Mouse (Mus musculus): ENCODE data around the gene Olfr1346.

DNA sequence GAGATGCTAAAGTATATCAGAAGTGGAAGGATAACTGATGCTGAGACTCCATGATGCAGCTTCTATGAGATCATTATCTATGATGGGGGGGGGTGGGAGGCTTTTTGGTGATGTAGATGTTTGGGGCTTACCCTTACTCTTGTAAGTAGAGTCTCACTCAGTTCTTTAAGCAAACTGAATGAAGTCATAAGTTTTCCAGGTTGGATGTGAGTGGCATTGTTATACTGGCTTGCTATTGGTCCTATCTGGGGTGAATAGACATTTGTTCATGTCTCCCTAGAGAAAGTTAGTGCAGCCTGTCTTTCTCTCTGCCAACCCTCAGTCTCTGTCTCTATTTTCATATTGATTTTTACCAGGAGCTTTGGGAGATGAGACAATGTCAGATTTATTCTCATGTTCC lies 11.0 kb upstream of the Olfr1346 start, which contains the start of gene Olfr1336:
- TF ChIP-seq CTCF (IDR thresholded peaks at IDR 0.05; ENCODE audit: control insufficient read depth, insufficient read depth, low read length) (no peak), POLR2A (IDR thresholded peaks at IDR 0.05; ENCODE audit: borderline replicate concordance, control insufficient read depth, low read depth, low read length) (no peak)

Measured in bone marrow, adult 2 months (tissue).